Mouse (Mus musculus) inflammation-experienced regulatory T-cells, adult 6 months (primary cell): Measurements from ENCODE around the gene Rad51ap1. TPM values are rescaled to one million over a fixed set of nuclear protein-coding genes. Genes with fewer than 3 reads are reported as not detected.

Experiments used
- ATAC-seq: one replicate; pipeline ENCODE4 v1.8.0; 2017
- polyA plus RNA-seq, 3 experiments: library from polyadenylated mRNA; unstranded; fragments of 100-300 nt; shearing (Covaris generic); gene quantifications; one replicate each; pipeline ENCODE4 v1.2.1; 2017

The Rad51ap1 gene
- 10 to 100 TPM in 1 of 3 experiments, 1 to 10 TPM in 2; 5.8 to 36.4 (median 6.2) TPM for polyA plus RNA-seq

GRCm38 (mm10) chr6:126939487-126940171, at the start of gene Rad51ap1, which contains the start of gene D6Wsu163e:
Gene Rad51ap1 (minus strand): TSS chr6:126939587.
Gene D6Wsu163e (plus strand): TSS chr6:126939962.
- peak; percentile 98 for ATAC-seq

GRCm38 (mm10) chr6:126981539-126982234, 42.3 kb upstream of the Rad51ap1 start:
- no peak for ATAC-seq

- no peak for ATAC-seq
Measured at GRCm38 (mm10) chr6:126966241-126967026, 27.0 kb upstream of the Rad51ap1 start.

GRCm38 (mm10) chr6:126963426-126963825, 24.0 kb upstream of the Rad51ap1 start:
- ATAC-seq = no peak

GRCm38 (mm10) chr6:126962709-126963108, 23.3 kb upstream of the Rad51ap1 start:
- ATAC-seq = no peak

- ATAC-seq = no peak
Measured at GRCm38 (mm10) chr6:126961371-126962018, 22.1 kb upstream of the Rad51ap1 start.

GRCm38 (mm10) chr6:126955734-126956133, 16.3 kb upstream of the Rad51ap1 start:
- peak; percentile 68 for ATAC-seq

DNA sequence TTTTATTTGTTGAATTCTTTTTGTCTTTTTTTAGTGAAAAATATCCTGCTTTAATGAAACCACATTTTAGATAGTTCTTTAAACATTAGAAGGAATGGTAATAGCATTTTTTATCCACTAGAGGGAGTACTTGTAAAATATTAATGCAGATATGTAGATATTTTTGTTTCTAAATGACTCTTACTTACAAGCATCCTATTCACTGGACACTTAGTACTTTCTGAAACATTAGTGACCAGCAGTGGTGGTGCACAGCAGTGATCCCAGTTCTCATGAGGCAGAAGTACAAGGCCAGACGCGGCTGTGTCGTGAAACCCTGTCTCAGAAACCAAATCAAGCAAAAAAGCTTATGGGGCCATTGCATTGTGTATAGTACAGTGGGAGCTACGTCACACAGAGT, 8.9 kb upstream of the Rad51ap1 start:
- ATAC-seq = no peak

DNA sequence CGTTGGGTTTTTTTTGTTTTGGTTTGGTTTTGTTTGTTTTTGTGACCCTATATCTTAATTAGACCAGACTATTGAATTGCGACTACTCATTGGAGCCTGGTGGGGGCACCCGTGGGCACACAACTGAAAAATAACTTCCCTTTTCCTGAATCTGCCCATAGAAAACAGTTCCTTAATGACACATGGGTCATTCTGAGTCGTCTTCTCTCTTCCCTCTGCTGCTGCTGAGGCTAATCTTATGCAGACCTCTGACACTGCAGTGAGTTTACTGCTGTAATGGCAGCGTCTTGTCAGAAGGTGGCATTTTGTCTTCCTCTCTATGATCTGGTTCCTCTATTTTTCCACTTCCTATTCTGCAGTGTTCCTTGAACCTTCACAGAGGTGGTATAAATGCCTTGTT, 1.1 kb upstream of the Rad51ap1 start:
- ATAC-seq = no peak

DNA sequence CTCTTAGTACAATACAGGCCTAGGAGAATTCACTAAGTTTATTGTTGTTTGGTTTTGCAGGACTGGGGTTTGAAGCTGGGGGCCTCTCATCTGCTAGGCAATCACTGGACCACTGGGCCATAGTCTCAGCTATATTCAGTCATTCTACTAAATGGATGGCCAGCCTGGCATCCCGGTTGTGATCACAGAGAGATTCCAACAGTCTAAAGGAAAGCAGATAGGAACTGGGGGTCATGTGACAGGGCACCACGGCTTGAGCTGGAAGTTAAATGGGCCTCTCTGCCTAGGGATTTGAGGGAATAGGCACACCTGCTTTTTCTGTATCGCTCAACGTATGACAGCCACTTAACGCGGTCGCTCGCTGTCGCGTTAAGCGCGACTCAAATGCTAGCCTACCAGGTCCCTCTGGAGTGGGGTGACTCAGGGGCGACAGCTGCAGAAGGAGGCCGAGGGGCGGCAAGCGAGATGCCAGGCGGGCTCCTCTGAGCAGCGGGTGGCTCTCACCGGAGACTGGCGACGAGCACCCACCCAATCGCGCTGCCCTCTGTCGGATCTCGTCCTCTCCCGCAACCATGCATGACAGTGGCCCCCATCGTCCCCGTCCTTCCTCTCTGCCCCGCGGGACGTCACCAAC, 417 bp downstream of the Rad51ap1 start:
- no peak for ATAC-seq

DNA sequence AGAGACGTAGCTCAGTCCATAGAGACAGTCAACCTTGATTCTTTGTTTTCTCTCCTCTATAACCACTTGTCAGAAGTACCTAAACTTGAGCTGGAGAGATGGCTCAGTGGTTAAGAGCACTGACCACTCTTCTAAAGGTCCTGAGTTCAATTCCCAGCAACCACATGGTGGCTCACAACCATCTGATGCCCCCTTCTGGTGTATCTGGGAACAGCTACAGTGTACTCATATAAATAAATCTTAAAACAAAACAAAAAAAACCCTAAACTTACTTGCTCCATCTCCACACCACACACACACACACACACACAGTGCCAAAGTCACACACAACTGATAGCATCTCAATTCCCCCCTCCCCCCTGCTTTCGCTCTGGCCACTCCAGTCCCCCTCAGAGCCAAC, 1.3 kb downstream of the Rad51ap1 start:
- no peak for ATAC-seq

GRCm38 (mm10) chr6:126932896-126933295, 6.5 kb downstream of the Rad51ap1 start:
- ATAC-seq = no peak

DNA sequence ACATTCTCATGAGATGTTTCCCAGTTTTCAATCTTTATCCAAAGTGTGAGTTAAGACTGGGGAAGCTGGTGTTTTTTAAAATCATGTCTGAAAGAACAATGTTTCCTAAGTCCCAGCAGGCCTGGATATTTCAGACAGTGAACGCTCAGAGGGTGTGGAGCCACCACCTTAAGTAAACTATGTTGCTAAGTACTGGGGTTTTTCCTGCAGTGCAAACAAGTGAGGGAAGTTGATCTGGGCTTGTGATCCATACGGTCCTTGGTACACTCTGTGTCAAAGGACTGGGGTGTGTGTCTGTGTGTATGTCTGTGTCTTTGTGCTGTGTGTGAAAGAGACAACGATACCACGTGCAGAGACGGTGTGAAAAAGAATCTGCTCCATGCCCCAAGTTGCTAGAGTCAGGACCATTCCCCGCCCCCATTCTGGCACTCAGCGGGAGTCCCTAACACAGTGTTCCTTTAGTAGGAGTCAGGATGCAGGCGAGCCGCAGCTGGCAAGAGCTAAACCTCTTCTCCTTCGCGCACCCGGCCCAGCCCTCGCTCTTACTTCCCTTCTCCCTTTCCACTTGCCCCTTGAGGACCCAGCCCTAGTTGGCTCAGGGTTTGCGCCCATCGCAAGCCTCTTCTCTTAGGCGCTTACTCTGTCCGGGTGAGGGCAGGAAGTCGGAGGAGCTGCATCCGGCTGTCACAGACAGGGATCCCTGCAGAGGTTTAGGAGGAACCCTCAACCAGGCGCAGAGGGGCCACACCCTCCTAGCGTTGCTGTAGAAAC, 18.1 kb downstream of the Rad51ap1 start, which contains the start of gene Dyrk4:
TSS of gene Dyrk4 (minus strand) at position 729 of the 771 bp plus-strand sequence.
- ATAC-seq = no peak

DNA sequence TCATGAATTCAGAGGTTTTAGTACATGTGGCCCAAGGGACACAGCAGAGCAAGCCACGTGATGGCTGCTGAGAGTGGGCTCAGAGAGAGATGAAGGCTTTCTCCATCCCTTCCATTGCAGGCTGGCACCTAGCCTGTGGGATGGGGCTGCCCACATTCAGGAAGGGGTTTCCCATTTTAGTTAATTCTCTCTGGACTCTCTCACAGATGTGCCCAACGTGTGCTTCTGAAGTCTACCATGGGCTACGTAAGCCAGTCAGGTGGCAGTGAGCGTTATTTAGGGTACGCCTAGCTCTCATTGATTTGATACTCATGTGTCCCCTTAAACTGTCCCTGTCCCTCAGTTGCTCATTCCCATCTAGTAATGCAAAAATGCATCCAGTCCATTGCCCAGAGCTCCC, 24.5 kb downstream of the Rad51ap1 start:
- no peak for ATAC-seq

- ATAC-seq = peak; percentile 81
Measured at GRCm38 (mm10) chr6:126910727-126911126, 28.7 kb downstream of the Rad51ap1 start.

- no peak for ATAC-seq
Measured at GRCm38 (mm10) chr6:126907876-126908275, 31.5 kb downstream of the Rad51ap1 start.

DNA sequence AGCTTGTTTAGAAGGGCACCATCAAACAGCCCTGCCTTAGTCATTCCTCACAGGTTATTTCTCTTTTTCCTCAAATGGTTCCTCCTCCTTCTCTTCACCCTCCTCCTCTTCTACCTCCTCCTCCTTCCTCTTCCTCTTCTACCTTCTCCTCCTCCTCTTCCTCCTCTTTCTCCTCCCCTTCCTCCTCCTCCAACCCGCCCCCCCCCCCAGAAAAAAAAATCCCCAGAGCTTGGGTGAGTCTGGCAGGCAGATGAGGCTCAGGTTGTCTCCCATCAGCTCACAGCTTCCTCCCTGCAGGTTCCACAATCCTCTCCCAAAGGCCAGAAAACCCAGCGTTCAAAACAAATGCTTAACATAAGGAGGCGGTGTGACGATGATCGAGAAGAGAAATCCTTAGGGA, 32.0 kb downstream of the Rad51ap1 start:
- no peak for ATAC-seq

GRCm38 (mm10) chr6:126877118-126877517, 62.3 kb downstream of the Rad51ap1 start:
- ATAC-seq = no peak
